Mouse (Mus musculus): Measurements from ENCODE around the gene Gm9040.
"Not testable (repeated sequence)": the region's sequence is repeated elsewhere in the genome, so short reads cannot be mapped to it uniquely, and the experiment has no call there.

DNA sequence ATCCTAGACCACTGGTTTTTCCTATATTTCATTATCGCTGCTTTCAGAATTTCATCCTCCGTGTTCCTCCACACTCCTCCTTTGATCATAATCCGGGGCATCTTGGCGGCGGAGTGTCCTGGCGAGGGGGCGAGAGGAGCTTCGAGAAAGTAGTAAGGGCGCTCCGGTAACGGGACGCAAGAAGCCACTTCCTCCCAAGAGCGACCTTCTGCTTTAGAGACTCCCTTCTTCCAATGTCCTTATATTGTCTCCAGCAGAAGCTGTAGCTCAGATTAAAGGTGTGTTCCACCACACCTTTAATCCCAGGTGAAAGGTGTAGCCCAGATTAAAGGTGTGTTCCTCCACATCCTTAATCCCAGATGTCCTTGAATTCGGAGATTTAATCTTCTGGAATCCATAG, 16.4 kb upstream of the Gm9040 start, which contains the start of gene Gm9046:
- not testable (repeated sequence) for TF ChIP-seq CTCF (IDR thresholded peaks at IDR 0.05; ENCODE audit: borderline replicate concordance, control insufficient read depth, extremely low read depth, insufficient read depth, low read length, poor library complexity); POLR2A (IDR thresholded peaks at IDR 0.05; ENCODE audit: control insufficient read depth, extremely low read depth, insufficient read depth, low read length, poor library complexity)
